Mouse (Mus musculus): ENCODE measurements around the gene Slc44a1. TPM values are rescaled to one million over a fixed set of nuclear protein-coding genes. Genes with fewer than 3 reads are reported as not detected.

Gene Slc44a1
- total RNA-seq, 2 experiments from 2014 or later: 53.1 to 61.2 TPM

GRCm38 (mm10) chr4:53525994-53526393 is 85.8 kb downstream of the Slc44a1 start:
- DNase-seq (ENCODE audit: low spot score in 2 of 2): no peak

- no peak for DNase-seq (ENCODE audit: low spot score in 2 of 2)
Observed at GRCm38 (mm10) chr4:53526446-53526845, 86.2 kb downstream of the Slc44a1 start.

GRCm38 (mm10) chr4:53535795-53536194 is 95.6 kb downstream of the Slc44a1 start:
- no peak for DNase-seq (ENCODE audit: low spot score in 2 of 2)

GRCm38 (mm10) chr4:53537101-53537500 is 96.9 kb downstream of the Slc44a1 start:
- DNase-seq (ENCODE audit: low spot score in 2 of 2): no peak

- DNase-seq (ENCODE audit: low spot score in 2 of 2): no peak
Observed at GRCm38 (mm10) chr4:53537539-53537938, 97.3 kb downstream of the Slc44a1 start.

GRCm38 (mm10) chr4:53538600-53538999 is 98.4 kb downstream of the Slc44a1 start:
- no peak for DNase-seq (ENCODE audit: low spot score in 2 of 2)

GRCm38 (mm10) chr4:53539929-53540328 is 99.7 kb downstream of the Slc44a1 start:
- no peak for DNase-seq (ENCODE audit: low spot score in 2 of 2)

GRCm38 (mm10) chr4:53543421-53543820 is 103.2 kb downstream of the Slc44a1 start:
- no peak for DNase-seq (ENCODE audit: low spot score in 2 of 2)

GRCm38 (mm10) chr4:53544889-53545288 is 104.7 kb downstream of the Slc44a1 start:
- no peak for DNase-seq (ENCODE audit: low spot score in 2 of 2)

GRCm38 (mm10) chr4:53547381-53547780 is 107.2 kb downstream of the Slc44a1 start:
- DNase-seq (ENCODE audit: low spot score in 2 of 2): no peak

- no peak for DNase-seq (ENCODE audit: low spot score in 2 of 2)
Observed at GRCm38 (mm10) chr4:53549375-53549774, 109.2 kb downstream of the Slc44a1 start.

GRCm38 (mm10) chr4:53564618-53565017 is 124.4 kb downstream of the Slc44a1 start:
- no peak for DNase-seq (ENCODE audit: low spot score in 2 of 2)

- DNase-seq (ENCODE audit: low spot score in 2 of 2): no peak
Observed at GRCm38 (mm10) chr4:53567065-53567464, 126.9 kb downstream of the Slc44a1 start.

GRCm38 (mm10) chr4:53575558-53575957 is 135.3 kb downstream of the Slc44a1 start:
- no peak for DNase-seq (ENCODE audit: low spot score in 2 of 2)

- no peak for DNase-seq (ENCODE audit: low spot score in 2 of 2)
Observed at GRCm38 (mm10) chr4:53587676-53588075, 147.5 kb downstream of the Slc44a1 start.

GRCm38 (mm10) chr4:53588936-53589335 is 148.7 kb downstream of the Slc44a1 start:
- no peak for DNase-seq (ENCODE audit: low spot score in 2 of 2)

GRCm38 (mm10) chr4:53589466-53589865 is 149.3 kb downstream of the Slc44a1 start:
- DNase-seq (ENCODE audit: low spot score in 2 of 2): no peak

- DNase-seq (ENCODE audit: low spot score in 2 of 2): no peak
Observed at GRCm38 (mm10) chr4:53590163-53590562, 149.9 kb downstream of the Slc44a1 start.

- no peak for DNase-seq (ENCODE audit: low spot score in 2 of 2)
Observed at GRCm38 (mm10) chr4:53590691-53591447, 150.7 kb downstream of the Slc44a1 start.

GRCm38 (mm10) chr4:53591536-53591935 is 151.3 kb downstream of the Slc44a1 start:
- DNase-seq (ENCODE audit: low spot score in 2 of 2): no peak

- DNase-seq (ENCODE audit: low spot score in 2 of 2): no peak
Observed at GRCm38 (mm10) chr4:53591941-53592340, 151.7 kb downstream of the Slc44a1 start.

GRCm38 (mm10) chr4:53592386-53592785 is 152.2 kb downstream of the Slc44a1 start:
- no peak for DNase-seq (ENCODE audit: low spot score in 2 of 2)

GRCm38 (mm10) chr4:53594204-53594603 is 154.0 kb downstream of the Slc44a1 start:
- peak; percentile 55 to 63 for DNase-seq (ENCODE audit: low spot score in 2 of 2)
